Mouse (Mus musculus) liver, postnatal 0 days (tissue): ENCODE results near the gene Fam186a.

ENCODE experiments used
- CTCF ChIP-seq: sonication (generic); IDR thresholded peaks from 2 replicates; pipeline ENCODE4 v1.5.1; 2016; ENCODE audit warnings: antibody characterized with exemption, low read depth
- EP300 ChIP-seq: IDR thresholded peaks from 2 replicates; pipeline ENCODE4 v1.6.1; 2016; ENCODE audit warnings: antibody characterized with exemption, low read depth, mild to moderate bottlenecking

DNA sequence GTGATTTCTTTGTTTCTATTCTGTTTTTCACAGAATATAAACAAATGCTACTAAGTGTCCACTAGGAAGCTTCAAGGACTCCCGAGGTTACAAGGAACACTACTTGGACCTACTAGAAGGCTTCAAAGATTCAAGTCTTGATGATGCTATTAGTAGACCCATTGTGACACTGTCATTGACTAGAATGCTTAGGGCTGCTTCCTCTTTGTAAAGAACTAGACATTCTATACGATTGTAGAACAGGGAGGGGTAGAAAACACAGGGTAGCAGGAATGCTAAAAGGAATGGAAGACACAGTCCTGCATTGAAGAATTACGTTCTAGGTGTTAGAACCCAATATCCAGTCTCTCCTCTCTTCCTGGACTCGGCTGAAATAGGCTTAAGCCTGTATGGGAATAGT, at the start of gene Fam186a:
- no peak for TF ChIP-seq EP300
- TF ChIP-seq CTCF, result no peak
